Mouse (Mus musculus) cerebellum, adult 8-10 months (tissue): ENCODE data around the gene Slc25a11.

ENCODE experiments used
- DNase-seq: peaks from one replicate; pipeline ENCODE4 v3.0.0; 2022

The Slc25a11 gene

DNA sequence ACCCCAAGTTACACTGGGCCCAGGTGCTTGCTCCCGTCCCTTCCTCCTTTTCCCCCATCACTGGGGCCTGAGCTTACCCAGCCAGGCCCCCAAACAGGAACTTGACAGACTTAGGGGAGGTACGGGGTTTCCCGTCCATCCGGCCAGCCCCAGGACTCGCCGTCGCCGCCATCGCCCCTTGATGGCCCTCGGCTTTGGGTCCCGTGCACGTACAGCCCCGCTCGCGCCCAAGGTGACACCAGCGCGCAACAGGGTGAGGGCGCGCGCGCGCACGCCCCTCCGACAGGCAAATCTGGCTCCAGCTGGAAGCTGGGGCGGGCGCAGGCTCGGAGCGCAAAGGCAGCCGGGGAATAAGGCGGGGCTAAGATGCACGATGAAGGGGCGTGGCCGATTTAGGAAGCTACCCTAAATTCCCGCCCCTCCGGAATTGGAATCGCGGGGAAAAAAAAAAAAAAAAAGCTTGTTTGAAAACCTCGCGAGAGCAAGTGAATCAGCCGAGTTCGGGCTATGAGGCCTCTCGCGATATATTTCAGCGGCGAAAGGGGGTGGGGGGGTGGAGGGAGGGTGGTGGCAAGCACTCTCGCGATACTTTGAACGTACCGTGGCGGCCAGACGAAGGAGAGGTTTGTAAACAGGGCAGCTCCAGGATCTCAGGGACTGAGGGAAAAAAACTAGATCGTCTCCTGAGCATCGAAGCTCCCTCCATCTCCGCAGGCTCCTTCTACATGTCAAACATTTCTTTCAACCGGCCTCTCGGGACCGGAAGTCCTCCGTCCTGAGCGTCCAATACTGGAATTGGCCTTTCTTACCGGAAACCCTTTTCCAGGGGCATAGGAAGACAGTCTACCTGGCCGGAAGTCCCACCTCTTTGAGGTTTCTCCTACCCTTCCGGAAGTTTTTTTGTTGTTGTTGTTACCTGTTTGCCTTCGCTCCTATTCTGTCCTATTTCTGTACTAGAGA, at the start of gene Slc25a11, which contains the start of gene Rnf167:
TSS of gene Slc25a11 (minus strand) at position 789 of the 960 bp plus-strand sequence.
TSS of gene Rnf167 (plus strand) at position 545 of the 960 bp plus-strand sequence.
- DNase-seq: peak; percentile 96

DNA sequence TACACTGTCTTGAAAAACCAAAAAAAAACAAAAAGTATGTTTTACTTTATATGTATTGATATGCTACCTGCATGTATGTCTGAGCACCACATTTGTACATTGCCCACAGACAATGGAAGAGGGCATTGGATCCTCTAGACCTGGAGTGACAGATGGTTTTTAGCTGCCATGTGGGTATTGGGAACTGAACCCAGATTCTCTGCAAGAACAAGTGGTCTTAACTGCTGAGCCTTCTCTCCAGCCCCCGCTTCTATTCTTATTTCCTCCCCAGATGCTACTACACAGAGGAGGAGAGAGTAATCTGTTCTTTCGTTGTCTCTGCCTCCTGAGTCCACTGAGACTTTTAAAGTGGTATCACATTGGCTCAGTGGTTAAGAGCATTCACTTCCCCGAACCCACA, 46.2 kb upstream of the Slc25a11 start:
- no peak for DNase-seq

DNA sequence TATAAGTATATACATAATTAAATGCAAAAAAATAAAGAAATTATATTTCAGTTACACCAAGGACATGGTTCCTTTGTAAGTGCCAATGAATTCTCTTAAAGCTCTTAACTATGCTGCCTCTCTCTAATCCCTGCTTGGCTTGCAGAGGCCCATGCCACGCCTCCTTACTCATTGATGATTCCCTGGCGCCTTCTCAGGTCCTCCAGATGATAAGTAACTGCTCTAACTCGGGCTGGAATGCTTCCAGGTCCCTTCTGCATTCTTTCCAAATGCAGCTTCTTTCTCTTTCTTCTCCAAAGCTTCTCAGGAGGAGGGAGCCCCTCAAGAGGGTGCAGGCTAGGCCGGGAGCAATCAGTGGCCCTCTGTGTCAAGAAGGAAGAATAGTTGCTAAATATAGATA, 42.3 kb upstream of the Slc25a11 start:
- DNase-seq: no peak

DNA sequence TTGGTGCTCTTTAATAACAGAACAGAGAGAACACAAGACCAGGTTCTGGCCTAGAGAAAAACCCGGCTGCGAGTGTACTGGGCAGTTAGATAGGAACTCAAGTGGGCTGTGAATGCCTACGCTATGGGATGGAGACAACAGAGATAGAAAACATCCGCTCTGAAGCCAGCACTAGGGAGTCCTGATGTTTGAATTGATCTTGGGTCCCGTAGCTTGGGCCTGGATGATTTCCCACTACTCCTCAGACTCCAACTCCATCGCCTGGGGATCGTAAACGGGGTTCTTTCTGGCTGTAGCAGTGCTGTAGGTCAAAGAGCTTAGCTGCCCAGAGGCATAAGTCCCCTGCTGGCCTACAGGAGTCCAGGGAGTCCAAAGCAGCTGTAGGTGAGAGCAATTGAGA, 41.1 kb upstream of the Slc25a11 start:
- DNase-seq: no peak

DNA sequence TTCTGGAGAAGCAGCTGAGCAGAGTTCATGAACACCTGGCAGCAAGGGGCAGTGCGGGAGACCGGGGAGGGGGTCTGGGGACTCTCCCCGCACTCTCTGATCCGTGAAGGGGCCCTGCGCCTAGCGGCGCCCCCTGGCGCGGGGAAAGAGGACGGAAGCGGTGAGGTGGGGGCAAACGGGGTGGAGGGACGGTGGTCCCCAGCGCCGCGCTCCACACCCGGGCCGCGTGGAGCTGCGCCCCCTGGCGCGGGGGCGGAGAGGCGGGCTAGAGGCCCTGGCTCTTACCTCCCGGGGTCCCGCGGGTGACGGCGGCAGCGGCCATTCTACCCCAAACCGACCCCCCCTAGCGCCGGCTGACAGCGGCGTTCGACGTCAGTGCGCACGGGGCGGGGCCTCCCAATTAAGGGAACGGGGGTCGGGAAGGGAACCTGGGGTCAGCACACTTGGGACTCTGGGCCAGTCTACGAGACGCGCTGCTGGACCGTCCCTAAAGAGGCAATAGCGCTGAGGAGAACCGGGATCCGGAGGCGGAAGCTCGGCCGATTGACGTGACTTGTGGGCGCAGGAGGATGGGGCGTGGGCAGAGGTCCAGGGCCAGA, 40.4 kb upstream of the Slc25a11 start, which contains the start of gene Camta2:
TSS of gene Camta2 (minus strand) at position 505 of the 599 bp plus-strand sequence.
- DNase-seq: peak; percentile 90

DNA sequence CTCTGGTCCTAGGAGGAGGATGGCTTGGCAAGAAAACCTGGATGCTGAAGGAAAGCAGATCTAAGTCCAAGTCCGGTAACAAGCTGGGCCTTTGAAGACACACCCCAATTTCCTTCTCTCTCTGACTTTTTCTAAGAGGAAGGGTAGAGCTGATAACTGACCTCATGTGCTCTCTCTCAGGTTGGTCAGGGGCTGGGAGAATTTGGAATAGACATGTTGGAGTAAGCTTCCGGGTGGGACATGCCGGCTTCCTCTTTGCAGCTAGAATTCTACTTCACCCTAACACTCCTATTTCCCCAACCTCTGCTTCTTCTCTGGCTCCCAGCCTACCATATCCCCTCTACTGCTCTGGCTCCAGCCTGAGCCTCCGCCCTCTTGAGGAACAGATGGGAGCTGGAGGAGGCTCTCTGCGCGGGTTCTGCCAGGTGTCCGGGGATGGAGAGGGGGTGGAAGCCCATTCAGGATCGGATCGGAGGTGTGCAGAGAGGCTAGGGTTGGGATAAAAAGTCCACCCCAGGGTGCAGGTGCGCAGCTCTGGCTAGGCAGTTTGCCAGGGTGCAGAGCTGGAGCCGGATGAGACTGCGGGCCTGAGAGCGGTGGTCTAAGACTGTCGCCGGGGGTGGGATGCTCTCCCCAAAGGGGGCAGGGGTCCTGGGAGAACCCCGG, 39.8 kb upstream of the Slc25a11 start:
- peak; percentile 66 for DNase-seq

DNA sequence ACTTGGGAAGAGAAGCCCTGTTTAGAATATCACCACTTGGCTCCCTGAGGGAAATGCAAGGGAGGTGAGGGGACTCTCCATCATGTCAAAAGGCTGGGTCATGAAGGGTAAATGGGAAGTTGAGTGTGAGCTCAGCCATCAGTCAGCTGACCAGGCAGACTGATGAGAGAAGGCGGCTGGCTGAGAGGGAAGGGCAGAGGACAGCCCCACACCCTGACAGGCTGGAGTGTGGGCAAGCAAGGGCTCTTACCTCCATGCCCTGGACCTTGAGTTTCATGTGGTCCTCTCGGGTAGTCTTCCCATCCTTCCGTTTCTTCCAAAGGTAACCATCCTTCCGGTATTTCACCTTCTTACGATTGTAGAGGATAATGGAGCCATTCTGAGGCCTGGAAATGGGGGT, 36.4 kb upstream of the Slc25a11 start:
- DNase-seq: no peak

DNA sequence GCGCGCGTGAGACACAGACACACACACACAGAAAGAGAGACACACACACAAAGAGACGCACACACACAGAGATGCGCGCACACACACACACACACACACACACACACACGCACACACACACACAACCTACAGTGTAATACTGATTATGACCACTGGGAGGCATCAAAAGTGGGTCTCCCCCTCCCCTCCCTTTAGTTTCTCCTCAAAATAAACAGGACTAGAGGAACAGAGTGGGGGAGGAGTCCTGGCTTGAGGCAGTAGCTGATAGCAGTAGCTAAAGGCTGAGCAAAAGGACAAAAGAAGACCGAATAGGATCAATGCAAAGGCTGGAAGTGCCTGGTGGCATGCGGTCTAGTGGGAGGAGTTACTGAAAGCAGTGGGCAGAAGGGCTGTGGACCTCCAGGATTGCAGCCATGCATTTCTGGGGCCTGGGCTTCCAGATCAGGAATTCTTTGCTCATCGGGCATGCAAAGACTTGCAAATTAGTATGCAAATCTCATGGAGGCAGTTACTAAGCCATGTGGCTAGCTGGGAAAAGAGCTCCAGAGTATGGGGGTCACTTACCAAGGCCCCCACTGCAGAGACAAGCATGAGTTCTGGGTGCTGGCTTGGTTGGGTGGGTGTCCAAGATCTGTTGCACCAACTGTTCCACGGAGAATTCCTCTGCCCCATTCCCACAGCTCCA, 34.8 kb upstream of the Slc25a11 start:
- no peak for DNase-seq

DNA sequence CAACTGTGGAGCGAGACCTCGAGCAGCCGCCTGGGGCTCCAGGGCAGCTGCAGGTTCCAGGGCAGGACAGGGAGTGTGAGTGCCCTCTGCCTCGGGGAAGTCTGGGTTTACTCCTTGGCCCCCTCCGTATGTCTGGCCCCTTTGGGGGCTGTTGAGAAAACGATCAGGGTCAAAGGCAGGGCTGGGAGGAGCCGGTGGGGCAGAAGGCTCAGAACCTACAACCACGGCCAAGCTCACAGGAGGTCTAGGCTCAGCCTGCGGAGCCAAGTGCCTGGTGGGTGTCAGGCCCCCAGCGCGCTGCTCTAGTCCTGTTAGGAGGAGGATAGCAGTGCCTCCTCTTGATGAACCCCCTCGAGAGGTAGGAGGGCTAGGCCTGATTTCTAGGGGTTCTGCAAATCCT, 33.9 kb upstream of the Slc25a11 start:
- no peak for DNase-seq

DNA sequence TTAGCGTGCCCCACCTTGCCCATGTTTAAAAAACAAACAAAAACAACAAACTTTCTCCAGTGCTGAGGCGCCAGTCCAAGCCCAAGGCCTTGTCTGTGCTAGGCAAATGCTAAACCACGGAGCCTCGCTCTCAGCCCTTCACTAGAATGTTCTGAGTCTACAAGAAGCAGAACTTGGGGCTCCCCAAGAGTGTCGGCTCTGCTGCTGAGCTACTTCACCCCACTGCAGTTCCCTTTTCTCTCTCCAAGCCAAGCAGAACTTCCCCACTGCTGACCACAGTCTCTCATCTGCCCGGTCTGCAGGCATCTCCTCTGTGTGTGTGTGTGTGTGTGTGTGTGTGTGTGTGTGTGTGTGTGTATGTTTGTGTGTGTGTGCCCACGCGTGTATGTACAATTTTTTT, 32.6 kb upstream of the Slc25a11 start:
- no peak for DNase-seq

DNA sequence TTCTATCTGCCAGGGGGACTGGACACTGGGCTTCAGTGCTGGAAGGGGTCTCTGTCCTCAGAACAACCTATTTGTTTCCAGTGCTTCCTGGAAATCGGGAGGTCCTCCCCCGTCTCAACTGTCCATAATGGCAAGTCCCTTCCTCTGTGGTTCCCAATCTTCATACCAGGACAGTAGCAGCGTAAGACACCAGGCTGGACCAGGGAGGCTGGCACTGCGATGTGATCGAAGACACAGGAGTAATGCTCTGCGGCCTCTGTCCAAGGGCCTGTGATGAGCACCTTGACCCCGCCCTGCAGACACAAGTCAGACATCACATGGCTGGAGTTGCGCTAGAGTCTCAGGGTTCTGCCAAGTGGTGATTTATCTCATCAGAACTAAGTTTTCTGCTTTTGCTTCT, 32.1 kb upstream of the Slc25a11 start:
- no peak for DNase-seq

DNA sequence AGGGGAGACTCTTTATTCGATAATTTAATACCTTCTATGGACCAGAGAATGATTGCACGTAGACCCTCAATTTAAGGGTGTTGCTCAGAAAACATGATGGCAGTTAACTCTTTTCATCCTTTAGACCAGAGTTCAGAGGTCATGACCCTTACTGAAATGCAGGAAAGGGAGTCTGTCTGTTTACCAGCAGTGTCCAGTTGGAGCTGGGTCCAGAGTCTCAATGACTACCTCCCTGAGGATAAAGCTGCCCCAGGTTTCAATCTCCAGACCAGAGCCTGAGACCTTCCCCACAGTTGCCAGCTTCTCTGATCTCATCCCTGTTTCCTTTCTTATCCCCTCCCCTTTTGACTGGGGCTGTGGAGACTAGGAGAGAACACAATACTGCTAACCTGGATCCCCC, 31.3 kb upstream of the Slc25a11 start:
- no peak for DNase-seq

DNA sequence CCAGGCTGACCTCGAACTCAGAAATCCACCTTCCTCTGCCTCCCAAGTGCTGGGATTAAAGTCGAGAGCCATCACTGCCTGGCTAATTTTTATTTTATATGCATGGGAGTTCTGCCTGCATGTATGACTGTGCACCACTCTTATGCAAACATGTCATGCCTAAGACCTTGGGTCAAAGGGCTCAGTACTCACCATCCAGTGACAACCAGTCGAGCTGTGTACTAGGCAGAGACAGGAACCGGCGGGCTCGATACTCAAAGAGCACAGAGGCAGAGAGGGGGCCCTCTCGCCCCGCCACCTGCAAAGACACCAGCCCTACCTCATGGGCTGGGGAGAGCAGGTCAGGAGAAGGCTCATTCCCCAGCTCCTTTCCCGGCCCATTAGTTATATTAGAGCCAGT, 30.8 kb upstream of the Slc25a11 start:
- DNase-seq: no peak

DNA sequence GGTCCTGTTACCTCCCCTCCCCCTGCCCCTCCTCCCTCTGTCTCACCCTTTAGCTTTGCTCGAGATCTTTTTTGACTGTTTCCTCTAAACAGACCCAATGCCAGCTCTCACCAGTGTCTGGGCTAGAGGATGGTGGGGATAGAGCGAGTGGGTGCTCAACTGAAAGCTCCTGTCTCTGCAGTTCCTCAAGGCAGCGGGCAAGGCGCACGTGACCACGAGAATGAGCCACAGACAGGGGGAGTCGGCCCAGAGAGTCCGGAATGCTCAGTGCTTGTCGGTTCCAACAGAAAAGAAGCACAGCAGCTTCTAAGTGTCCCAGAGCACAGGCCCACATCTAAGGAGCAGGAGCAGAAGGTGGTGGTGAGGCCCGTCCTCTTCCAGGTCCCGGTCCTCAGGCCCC, 27.2 kb upstream of the Slc25a11 start:
- no peak for DNase-seq

DNA sequence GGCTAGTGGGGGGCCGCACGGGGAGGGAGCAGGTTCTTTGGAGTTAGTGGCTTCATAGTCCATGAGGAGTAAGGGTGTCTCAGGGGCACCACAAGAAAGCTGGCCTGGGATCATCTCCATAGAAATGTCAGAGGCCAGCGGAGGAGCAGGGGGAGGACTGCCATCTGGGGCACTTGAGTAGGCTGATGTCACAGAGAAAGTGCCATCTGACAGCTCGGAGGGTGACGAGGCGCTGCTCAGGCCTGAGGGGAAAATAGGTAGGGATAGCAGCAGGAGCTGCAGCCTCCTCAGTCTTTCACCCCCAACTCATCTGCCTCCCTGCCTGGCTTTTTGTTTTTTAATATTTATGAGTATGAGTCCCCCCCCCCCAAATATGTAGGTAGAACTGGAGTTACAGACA, 26.7 kb upstream of the Slc25a11 start:
- no peak for DNase-seq

DNA sequence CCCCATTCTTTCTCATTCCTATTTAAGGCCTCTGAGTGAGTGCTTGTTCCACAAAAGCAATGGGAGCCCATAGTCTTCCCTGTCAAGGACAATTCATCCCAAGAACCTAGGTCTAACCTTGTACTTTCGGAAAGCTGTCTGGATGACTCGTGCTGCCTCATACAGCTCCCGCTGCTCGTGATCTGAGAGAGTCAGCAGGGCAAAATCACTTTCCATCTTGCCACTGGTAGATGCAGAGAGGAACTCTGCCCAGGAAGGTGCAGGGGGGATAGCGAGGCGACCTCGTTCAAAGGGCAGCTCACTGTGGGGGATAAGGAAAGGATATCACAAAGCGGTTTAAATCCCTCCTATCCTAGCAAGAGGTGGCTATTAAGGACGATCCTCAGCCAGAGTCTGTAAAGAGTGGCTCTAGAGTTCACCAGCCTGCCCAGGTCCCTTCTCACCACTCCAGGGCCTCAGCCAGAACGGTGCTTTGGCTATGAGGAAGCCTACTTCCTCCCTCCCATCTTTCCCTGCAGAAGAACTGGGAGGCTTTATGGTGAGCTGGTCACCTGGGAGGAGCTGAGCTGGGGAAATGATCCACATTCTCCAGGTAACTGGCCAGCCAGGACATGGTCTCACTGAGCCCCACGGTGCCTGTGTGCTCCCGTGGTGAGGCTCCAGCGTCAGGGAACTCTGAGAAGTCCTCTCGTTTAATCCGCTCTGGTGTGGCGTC, 24.2 kb upstream of the Slc25a11 start:
- no peak for DNase-seq

DNA sequence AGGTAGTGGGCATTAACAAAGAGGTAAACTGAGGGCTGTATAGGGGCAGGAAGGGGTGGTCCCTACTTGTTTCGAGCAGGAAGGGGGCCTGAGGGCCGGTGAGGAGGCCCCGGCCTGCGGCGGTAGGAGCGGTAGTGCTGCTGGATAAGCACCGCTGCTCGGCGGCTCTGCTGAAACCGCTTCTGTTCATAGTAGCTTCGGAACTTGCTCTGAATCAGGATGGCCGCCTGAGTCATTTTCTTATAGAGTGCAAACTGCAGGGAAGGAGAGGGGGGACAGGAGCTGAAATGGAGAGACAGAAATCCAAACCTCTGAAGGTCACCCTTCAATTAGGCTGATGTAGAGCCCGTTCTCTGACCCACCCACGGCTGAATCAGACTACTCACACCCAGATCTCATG, 23.2 kb upstream of the Slc25a11 start:
- no peak for DNase-seq

DNA sequence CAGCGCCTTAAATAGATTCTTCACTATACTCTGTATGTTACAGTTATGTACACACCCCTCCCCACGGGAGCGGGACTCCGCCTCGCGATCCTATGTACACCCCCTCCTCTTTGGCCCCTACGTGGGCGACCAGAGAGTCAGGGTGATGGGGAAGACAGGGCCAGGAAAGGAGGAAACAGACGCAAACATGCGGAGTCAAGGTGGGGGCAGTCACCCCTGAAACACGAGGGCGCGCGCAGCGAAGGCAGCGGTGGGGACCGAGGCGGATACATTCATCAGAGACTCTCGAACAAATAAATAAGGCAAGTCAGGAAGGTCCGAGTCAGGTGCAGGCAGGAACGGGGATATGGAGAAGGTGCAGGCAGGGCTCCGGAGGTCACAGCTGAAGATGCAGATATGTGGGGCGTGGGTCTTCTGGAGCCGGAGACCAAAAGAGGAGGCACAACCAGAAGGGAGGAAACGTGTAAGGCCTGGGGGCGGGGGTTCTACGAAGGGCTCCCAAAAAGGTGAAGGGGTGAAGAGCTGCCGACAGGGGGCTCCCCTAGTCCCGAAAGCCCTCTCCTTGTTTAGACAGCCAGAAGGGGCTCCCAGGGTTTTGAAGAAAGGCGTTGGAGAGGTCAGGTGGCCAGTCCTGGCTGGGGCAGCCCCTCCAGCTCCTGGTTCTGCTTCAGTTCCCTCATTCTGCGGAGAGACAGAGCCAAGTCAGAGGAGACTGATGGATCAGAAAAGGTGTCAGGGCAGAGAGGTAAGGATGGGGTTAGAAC, 22.5 kb upstream of the Slc25a11 start:
- DNase-seq: peak; percentile 79

DNA sequence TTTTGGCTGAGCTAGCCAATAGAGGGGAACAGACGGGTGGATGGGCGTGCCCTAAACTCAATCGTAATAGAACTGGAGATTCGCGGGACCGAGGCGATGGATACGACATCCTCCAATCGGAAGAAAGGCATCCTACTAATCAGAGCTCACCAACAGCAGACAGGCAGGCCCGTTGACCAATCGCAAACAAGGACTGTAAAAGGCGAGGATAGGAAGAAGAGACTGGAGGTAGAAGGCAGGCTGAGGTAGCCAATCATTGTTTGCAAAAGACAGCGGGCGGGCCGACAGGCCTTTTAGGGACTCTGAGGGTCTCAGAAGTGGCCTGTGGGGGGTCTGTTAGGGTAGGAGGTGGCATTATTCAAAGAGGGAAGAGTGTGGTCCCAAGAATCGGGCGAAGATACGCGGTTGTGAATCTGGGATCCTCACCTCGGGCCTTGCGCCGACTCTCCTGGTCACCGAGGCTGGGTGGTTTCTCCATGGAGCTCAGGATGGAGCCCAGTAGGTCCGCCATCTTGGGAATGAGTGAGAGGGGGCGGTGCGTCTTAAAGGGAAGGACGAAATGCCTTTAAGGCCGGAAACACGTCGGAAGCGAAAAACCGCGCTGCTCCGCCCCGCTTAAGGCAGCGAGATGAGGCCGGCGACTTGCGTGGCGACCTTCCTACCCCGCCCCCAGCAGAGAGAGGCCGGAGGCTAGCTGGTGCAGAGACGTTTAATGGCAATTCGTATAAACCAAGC, 21.7 kb upstream of the Slc25a11 start, which contains the start of gene Spag7:
TSS of gene Spag7 (minus strand) at position 646 of the 735 bp plus-strand sequence.
- peak; percentile 96 for DNase-seq

DNA sequence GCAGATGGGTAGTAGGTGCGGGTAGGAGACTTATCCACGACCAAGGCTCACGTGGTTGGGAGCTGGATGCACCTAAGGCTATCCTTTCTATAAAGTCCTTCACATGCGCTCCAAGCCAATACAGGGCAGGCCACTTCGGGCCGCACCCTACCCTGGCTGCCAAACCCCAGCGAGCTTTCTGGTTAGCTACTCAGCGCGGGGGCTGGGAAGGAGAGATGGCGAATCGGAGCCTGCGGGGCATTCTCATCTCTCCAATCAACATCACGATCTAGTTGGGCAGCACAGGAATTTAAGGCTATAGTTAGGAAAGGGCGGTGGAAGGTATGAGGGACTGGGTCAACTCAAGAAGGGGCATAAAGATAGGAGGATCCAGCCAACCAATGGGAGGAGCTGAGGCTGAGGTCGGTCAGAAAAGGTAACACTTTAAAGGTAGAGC, 21.1 kb upstream of the Slc25a11 start:
- DNase-seq: no peak
